Mouse (Mus musculus) adrenal gland, postnatal 14 days (tissue): Measurements from ENCODE around the gene Slc16a13. TPM values are rescaled to one million over a fixed set of nuclear protein-coding genes. Genes with fewer than 3 reads are reported as not detected.
"Not testable (repeated sequence)": the region's sequence is repeated elsewhere in the genome, so short reads cannot be mapped to it uniquely, and the experiment has no call there.

Source experiments
- DNase-seq: peaks from one replicate; pipeline ENCODE4 v3.0.0; 2021; ENCODE audit warnings: mixed read lengths
- microRNA-seq, 2 experiments: library from miRNA; unstranded; fragments of <30 nt; microRNA quantifications; one replicate each; pipeline ENCODE4 v1.2.0; 2021
- total RNA-seq: library from RNA; stranded (reverse); gene quantifications from 2 replicates; pipeline ENCODE4 v1.2.3, GENCODE M21; 2021

Slc16a13 gene
- total RNA-seq, 1 experiment from 2014 or later = 5.6 TPM

GRCm38 (mm10) chr11:70170291-70170690 is 50.6 kb downstream of the Slc16a13 start:
- DNase-seq = no peak

GRCm38 (mm10) chr11:70169471-70169870 is 51.4 kb downstream of the Slc16a13 start:
- DNase-seq = not testable (repeated sequence)

DNA sequence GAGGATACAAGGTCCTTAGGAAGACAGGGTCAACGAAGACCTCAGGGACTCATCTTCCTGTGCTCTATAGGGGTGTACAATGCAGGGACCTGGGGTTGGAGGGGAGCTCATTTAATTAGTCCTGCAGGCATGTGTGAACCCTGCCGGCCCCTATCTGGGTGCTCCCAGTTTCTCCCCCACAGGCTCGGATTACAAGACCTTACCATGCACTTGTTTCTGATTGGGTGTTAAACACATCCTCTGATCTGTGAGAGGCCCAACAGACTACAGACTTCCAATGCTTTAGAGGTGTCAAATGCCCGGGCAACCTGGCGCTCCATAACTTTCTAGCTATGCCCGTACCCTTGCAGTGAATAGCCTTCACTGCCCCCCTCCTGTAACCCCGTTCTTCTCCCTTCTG is 52.7 kb downstream of the Slc16a13 start:
- no peak for DNase-seq

Small RNA genes lying within 50 kb of the gene (microRNA-seq; reads per million reads assigned to microRNA genes)
- gene Mir195a = 3,578 to 9,825 reads per million in 2 experiments
- 0 reads per million in 2 experiments for gene Mir497
- 0 reads per million in 2 experiments for gene Mir497b

Other genes starting within 250 kb of the Slc16a13 start
- 128 and 129 TPM in 2 replicates for gene Ctdnep1, start 239.9 kb downstream of the Slc16a13 start, total RNA-seq
- 65.2 and 73.2 TPM in 2 replicates for gene Elp5, start 238.5 kb downstream of the Slc16a13 start, total RNA-seq
- gene Gabarap, start 229.9 kb downstream of the Slc16a13 start, total RNA-seq = 344 and 351 TPM in 2 replicates
- gene Phf23, start 225.3 kb downstream of the Slc16a13 start, total RNA-seq = 47.3 and 53.2 TPM in 2 replicates
- 16.0 and 23.1 TPM in 2 replicates for gene Dvl2, start 220.5 kb downstream of the Slc16a13 start, total RNA-seq
- 1,177 and 1,207 TPM in 2 replicates for gene Acadvl, start 205.7 kb downstream of the Slc16a13 start, total RNA-seq
- 31.9 and 37.0 TPM in 2 replicates for gene Dlg4, start 204.1 kb downstream of the Slc16a13 start, total RNA-seq
- gene Asgr1, start 167.0 kb downstream of the Slc16a13 start, total RNA-seq = 2.2 and 47.3 TPM in 2 replicates
- 1.9 and 30.0 TPM in 2 replicates for gene Asgr2, start 128.4 kb downstream of the Slc16a13 start, total RNA-seq
- 1.8 and 3.3 TPM in 2 replicates for gene Mgl2, start 90.7 kb downstream of the Slc16a13 start, total RNA-seq
- gene Clec10a, start 64.9 kb downstream of the Slc16a13 start, total RNA-seq = 4.2 and 8.2 TPM in 2 replicates
- gene Slc16a11, start 8.3 kb downstream of the Slc16a13 start, total RNA-seq = 0.53 and 0.96 TPM in 2 replicates
- gene Bcl6b, start 8.7 kb upstream of the Slc16a13 start, total RNA-seq = 27.0 and 28.1 TPM in 2 replicates
- 55.7 and 62.4 TPM in 2 replicates for gene 0610010K14Rik, start 16.9 kb upstream of the Slc16a13 start, total RNA-seq
- gene Gm21988, start 18.8 kb upstream of the Slc16a13 start, total RNA-seq = 3.6 and 5.4 TPM in 2 replicates
- 215 and 239 TPM in 2 replicates for gene Rnasek, start 18.8 kb upstream of the Slc16a13 start, total RNA-seq
- gene Alox12, start 34.3 kb upstream of the Slc16a13 start, total RNA-seq = 1.7 and 2.0 TPM in 2 replicates
- not detected in 2 replicates for gene Alox12e, start 101.6 kb upstream of the Slc16a13 start, total RNA-seq
- gene Alox15, start 131.0 kb upstream of the Slc16a13 start, total RNA-seq = 4.4 and 4.7 TPM in 2 replicates
- gene Pelp1, start 189.0 kb upstream of the Slc16a13 start, total RNA-seq = 23.2 and 28.9 TPM in 2 replicates
- 17.5 and 32.6 TPM in 2 replicates for gene Arrb2, start 211.6 kb upstream of the Slc16a13 start, total RNA-seq
- gene Med11, start 230.9 kb upstream of the Slc16a13 start, total RNA-seq = 18.1 and 23.3 TPM in 2 replicates
- gene Zmynd15, start 238.4 kb upstream of the Slc16a13 start, total RNA-seq = 1.3 and 1.5 TPM in 2 replicates
- 4.0 and 6.0 TPM in 2 replicates for gene Cxcl16, start 238.9 kb upstream of the Slc16a13 start, total RNA-seq